Mouse (Mus musculus) C2C12 (cell line): ENCODE data around the gene Dram1.

Experiments used
- CTCF ChIP-seq: IDR thresholded peaks from one replicate; pipeline ENCODE4 v1.5.1; 2011; ENCODE audit not compliant: control insufficient read depth, insufficient read depth, insufficient read length
- MYOG ChIP-seq: IDR thresholded peaks from one replicate; pipeline ENCODE4 v1.6.1; 2011; ENCODE audit not compliant: control insufficient read depth, insufficient read length; ENCODE audit errors: extremely low read depth

GRCm38 (mm10) chr10:88328056-88328450, 50.8 kb downstream of the Dram1 start:
- no peak for TF ChIP-seq CTCF
- no peak for TF ChIP-seq MYOG
